In the genomic region with DNA sequence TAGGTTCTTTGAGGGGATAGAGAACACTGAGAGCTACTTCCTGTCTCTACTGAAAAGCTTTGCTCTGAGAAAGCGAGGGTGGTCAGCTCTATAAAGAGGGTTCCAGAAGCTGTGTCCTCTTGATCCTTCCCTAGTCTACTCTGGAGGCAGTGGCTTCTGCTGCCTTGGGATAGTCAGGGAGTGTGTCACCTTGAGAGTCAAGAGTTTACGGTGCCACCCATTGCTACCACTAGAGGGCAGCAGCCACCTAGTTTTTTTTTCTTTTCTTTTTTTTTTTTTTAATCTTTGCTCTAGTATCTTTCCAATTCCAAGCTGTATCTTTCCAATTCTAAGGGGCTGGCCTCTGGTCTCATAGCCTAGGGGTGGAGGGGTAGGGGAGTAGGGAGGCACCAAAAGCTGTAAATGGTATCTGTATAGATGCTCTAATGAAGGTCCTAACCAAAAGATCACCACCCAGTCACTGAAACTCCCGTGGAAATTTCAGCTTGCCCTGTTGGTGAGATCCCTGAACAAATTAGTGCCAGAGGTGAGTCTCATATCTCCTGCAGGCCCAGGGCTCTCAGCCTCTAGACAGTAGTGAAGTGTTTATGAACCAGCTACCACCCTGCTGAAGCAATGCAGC, we compare ENCODE assay signal across 8 mouse cellular contexts. TPM values are rescaled to one million over a fixed set of nuclear protein-coding genes. Genes with fewer than 3 reads are reported as not detected.
DNase-seq lines count a peak whose midpoint lies in the region; ATAC-seq and TF ChIP-seq lines count a peak whose summit lies in the region.

No protein-coding gene starts in this region.

- WGBS in forebrain, embryonic 10.5 days: 21% methylated on average over 3 of the region's 3 CpGs
- WGBS in forebrain, embryonic 15.5 days: 19% methylated on average over 3 of the region's 3 CpGs
- 9% methylated on average over 3 of the region's 3 CpGs for WGBS in hindbrain, postnatal 0 days
- 7% methylated on average over 3 of the region's 3 CpGs for WGBS in lung, adult 2 months

- no peak overlapping the region for H3K4me2 ChIP-seq in forebrain, embryonic 15.5 days (replicated peaks)
- H3K4me2 ChIP-seq in hindbrain, postnatal 0 days (ENCODE audit: low read depth, low read length): no peak overlapping the region

- no peak overlapping the region for H3K27ac ChIP-seq in forebrain, embryonic 10.5 days
- H3K27ac ChIP-seq in forebrain, embryonic 15.5 days (replicated peaks): no peak overlapping the region
- H3K27ac ChIP-seq in cortical plate, adult 2 months (ENCODE audit: insufficient read depth, low read length): no peak overlapping the region
- no peak overlapping the region for H3K27ac ChIP-seq in hindbrain, postnatal 0 days

- no peak overlapping the region for H3K4me3 ChIP-seq in forebrain, embryonic 10.5 days
- no peak overlapping the region for H3K4me3 ChIP-seq in forebrain, embryonic 15.5 days
- H3K4me3 ChIP-seq in cortical plate, adult 2 months (ENCODE audit: insufficient read depth, low read length): no peak overlapping the region
- H3K4me3 ChIP-seq in hindbrain, postnatal 0 days (ENCODE audit: low read length): no peak overlapping the region
- no peak overlapping the region for H3K4me3 ChIP-seq in lung, adult 2 months (replicated peaks; ENCODE audit: extremely low read depth, low read depth, low read length)

- no peaks in the 10 kb centered on the region for H3K9me3 ChIP-seq in forebrain, embryonic 10.5 days
- no peaks in the 10 kb centered on the region for H3K9me3 ChIP-seq in forebrain, embryonic 15.5 days
- no peaks in the 10 kb centered on the region for H3K9me3 ChIP-seq in hindbrain, postnatal 0 days (ENCODE audit: low read length)

- peak; percentile 49 for DNase-seq in forebrain, embryonic 10.5 days (ENCODE audit: extremely low spot score, low spot score)
- DNase-seq in urinary bladder, postnatal 14 days (ENCODE audit: low spot score): peak; percentile 80
- no peak for DNase-seq in urinary bladder, postnatal 10 days (ENCODE audit: low spot score)
- DNase-seq in hindbrain, postnatal 0 days (ENCODE audit: low spot score): peak; percentile 81
- DNase-seq in lung, adult 2 months: peak; percentile 71
- DNase-seq in spleen, postnatal 10 days (ENCODE audit: low spot score in 2 of 2): peak; percentile 78 to 87

- H3K9ac ChIP-seq in forebrain, embryonic 15.5 days (replicated peaks): no peak overlapping the region
- H3K9ac ChIP-seq in hindbrain, postnatal 0 days (replicated peaks; ENCODE audit: low read length): no peak overlapping the region

- TF ChIP-seq POLR2A in cortical plate, adult 2 months (IDR thresholded peaks at IDR 0.05; ENCODE audit: extremely low read depth, insufficient read depth, low read length): no peak
- 0 out of 2 replicates have a peak, but pooled peaks have one; percentile 1 for TF ChIP-seq POLR2A in lung, adult 2 months (IDR thresholded peaks at IDR 0.05; ENCODE audit: borderline replicate concordance, extremely low read depth, low read depth, low read length)

- H3K36me3 ChIP-seq in forebrain, embryonic 10.5 days (replicated peaks): no peaks in the 10 kb centered on the region
- H3K36me3 ChIP-seq in forebrain, embryonic 15.5 days: no peaks in the 10 kb centered on the region
- H3K36me3 ChIP-seq in hindbrain, postnatal 0 days (ENCODE audit: insufficient read depth, low read length): no peaks in the 10 kb centered on the region

- no peak for ATAC-seq in forebrain, embryonic 15.5 days (replicated peaks)
- no peak for ATAC-seq in hindbrain, postnatal 0 days

- peaks cover 56% of the 10 kb centered on the region for H3K4me1 ChIP-seq in forebrain, embryonic 10.5 days
- peaks cover 27% of the 10 kb centered on the region for H3K4me1 ChIP-seq in forebrain, embryonic 15.5 days
- no peaks in the 10 kb centered on the region for H3K4me1 ChIP-seq in cortical plate, adult 2 months (ENCODE audit: control insufficient read depth, insufficient read depth, low read length)
- peaks cover 9% of the 10 kb centered on the region for H3K4me1 ChIP-seq in hindbrain, postnatal 0 days (ENCODE audit: insufficient read depth, low read length)
- peaks cover 4% of the 10 kb centered on the region; the same call in 1 of the 2 replicates for H3K4me1 ChIP-seq in lung, adult 2 months (ENCODE audit: control insufficient read depth, insufficient read depth, low read length)

- peak; percentile 69 for TF ChIP-seq CTCF in cortical plate, adult 2 months (IDR thresholded peaks at IDR 0.05; ENCODE audit: extremely low read depth, insufficient read depth, low read length)
- TF ChIP-seq CTCF in hindbrain, postnatal 0 days (IDR thresholded peaks at IDR 0.05; ENCODE audit: low read depth): peak; percentile 85
- TF ChIP-seq CTCF in lung, adult 2 months (IDR thresholded peaks at IDR 0.05; ENCODE audit: insufficient read depth, low read length): peak; percentile 60

- H3K27me3 ChIP-seq in forebrain, embryonic 10.5 days (ENCODE audit: poor library complexity, severe bottlenecking): peaks cover 96% of the 10 kb centered on the region
- H3K27me3 ChIP-seq in forebrain, embryonic 15.5 days: peaks cover 84% of the 10 kb centered on the region
- peaks cover 48% of the 10 kb centered on the region for H3K27me3 ChIP-seq in hindbrain, postnatal 0 days (ENCODE audit: insufficient read depth, low read length)

RNA-seq across cellular contexts. Expression of gene Phospho1, which starts 3.3 kb away (rescaled TPM):
- polyA plus RNA-seq in forebrain, embryonic 10.5 days (2016; fragmentation: Nextera tagmentation; extraction: Ambion mirVana): not detected in 2 replicates
- 0.23 TPM in 1 of 2 replicates, not detected in the other for polyA plus RNA-seq in forebrain, embryonic 15.5 days (2015; fragmentation: Nextera tagmentation; extraction: Ambion mirVana)
- polyA plus RNA-seq in cortical plate, adult 2 months (2012; rRNA removed): 72.8 and 74.3 TPM in 2 replicates
- total RNA-seq in hindbrain, postnatal 0 days (2014; rRNA removed): 5.2 and 6.3 TPM in 2 replicates
- polyA plus RNA-seq in hindbrain, postnatal 0 days (2015; fragmentation: Nextera tagmentation; extraction: Ambion mirVana): 0.59 TPM in 1 of 2 replicates, not detected in the other
- polyA plus RNA-seq in lung, adult 2 months (2012; rRNA removed): 85.8 and 128 TPM in 2 replicates

RNA-seq across cellular contexts. Expression of gene Gngt2, which starts 9.4 kb away (rescaled TPM):
- 6.7 and 7.3 TPM in 2 replicates for polyA plus RNA-seq in forebrain, embryonic 10.5 days (2016; fragmentation: Nextera tagmentation; extraction: Ambion mirVana)
- 2.5 and 2.6 TPM in 2 replicates for polyA plus RNA-seq in forebrain, embryonic 15.5 days (2015; fragmentation: Nextera tagmentation; extraction: Ambion mirVana)
- polyA plus RNA-seq in cortical plate, adult 2 months (2012; rRNA removed): 9.4 and 11.0 TPM in 2 replicates
- 0.63 TPM in 1 of 2 replicates, not detected in the other for total RNA-seq in hindbrain, postnatal 0 days (2014; rRNA removed)
- 2.9 and 3.9 TPM in 2 replicates for polyA plus RNA-seq in hindbrain, postnatal 0 days (2015; fragmentation: Nextera tagmentation; extraction: Ambion mirVana)
- 18.1 and 31.9 TPM in 2 replicates for polyA plus RNA-seq in lung, adult 2 months (2012; rRNA removed)

RNA-seq across cellular contexts. Expression of gene Abi3, which starts 14.7 kb away (rescaled TPM):
- 2.3 and 4.6 TPM in 2 replicates for polyA plus RNA-seq in forebrain, embryonic 10.5 days (2016; fragmentation: Nextera tagmentation; extraction: Ambion mirVana)
- 1.7 and 2.0 TPM in 2 replicates for polyA plus RNA-seq in forebrain, embryonic 15.5 days (2015; fragmentation: Nextera tagmentation; extraction: Ambion mirVana)
- polyA plus RNA-seq in cortical plate, adult 2 months (2012; rRNA removed): 9.6 and 11.8 TPM in 2 replicates
- total RNA-seq in hindbrain, postnatal 0 days (2014; rRNA removed): 1.9 and 3.2 TPM in 2 replicates
- polyA plus RNA-seq in hindbrain, postnatal 0 days (2015; fragmentation: Nextera tagmentation; extraction: Ambion mirVana): 1.6 and 3.1 TPM in 2 replicates
- polyA plus RNA-seq in lung, adult 2 months (2012; rRNA removed): 141 and 169 TPM in 2 replicates

Comparison
In these comparisons a context has a peak if more than half of its experiments do, and no peak if none do; other contexts are left out.
1. RNA of gene Phospho1, which starts 3.3 kb away (polyA plus RNA-seq): 85.8 to 128 TPM in lung, adult 2 months and 72.8 to 74.3 TPM in cortical plate, adult 2 months; 0.59 TPM in hindbrain, postnatal 0 days, 0.23 TPM in forebrain, embryonic 15.5 days and not detected in forebrain, embryonic 10.5 days; every median in the first group is over 10 times any median in the second.
2. RNA of gene Abi3, which starts 14.7 kb away (polyA plus RNA-seq): 141 to 169 TPM in lung, adult 2 months; 9.6 to 11.8 TPM in cortical plate, adult 2 months, 1.6 to 3.1 TPM in hindbrain, postnatal 0 days, 2.3 to 4.6 TPM in forebrain, embryonic 10.5 days and 1.7 to 2.0 TPM in forebrain, embryonic 15.5 days; every median in the first group is over 10 times any median in the second.
3. Peak in every context shown above with its lines, with median percentiles within 50 percentile points of each other: CTCF ChIP-seq.